Mouse (Mus musculus) heart, embryonic 13.5 days (tissue): ENCODE data around the gene Mid1. TPM values are rescaled to one million over a fixed set of nuclear protein-coding genes. Genes with fewer than 3 reads are reported as not detected.
A peak's percentile ranks its signal among the peaks of the same experiment; 100 is the strongest.

Experiments
- ATAC-seq: fragments of 200-750 bp; cut with Nextera tagmentation; 2 replicates; pipeline ENCODE4 v1.8.0; 2017; ENCODE audit warnings: moderate TSS enrichment; ENCODE audit not compliant: insufficient number of reproducible peaks, low FRiP score, low TSS enrichment; ENCODE audit errors: extremely low read depth
- H3K27ac ChIP-seq: fragments of 300-500 bp; sonication (generic); replicated peaks from 2 replicates; pipeline ENCODE4 v1.5.1; 2015; ENCODE audit warnings: moderate library complexity, mild to moderate bottlenecking, inconsistent platforms
- H3K27me3 ChIP-seq: fragments of 300-500 bp; sonication (generic); replicated peaks from 2 replicates; pipeline ENCODE4 v1.6.1; 2015; ENCODE audit warnings: mild to moderate bottlenecking, inconsistent platforms
- H3K36me3 ChIP-seq: fragments of 300-500 bp; sonication (generic); 2 replicates; pipeline ENCODE4 v1.6.1; 2015; ENCODE audit warnings: mild to moderate bottlenecking, inconsistent platforms
- H3K4me1 ChIP-seq: fragments of 300-500 bp; sonication (generic); 2 replicates; pipeline ENCODE4 v1.6.1; 2015; ENCODE audit warnings: inconsistent platforms
- H3K4me2 ChIP-seq: fragments of 300-500 bp; sonication (generic); 2 replicates; pipeline ENCODE4 v1.6.1; 2015; ENCODE audit warnings: inconsistent platforms, mild to moderate bottlenecking, moderate library complexity
- H3K4me3 ChIP-seq: fragments of 300-500 bp; sonication (generic); 2 replicates; pipeline ENCODE4 v1.5.1; 2015; ENCODE audit warnings: moderate library complexity, mild to moderate bottlenecking, inconsistent platforms
- H3K9ac ChIP-seq: fragments of 300-500 bp; sonication (generic); 2 replicates; pipeline ENCODE4 v1.6.1; 2015; ENCODE audit warnings: inconsistent platforms, mild to moderate bottlenecking, moderate library complexity
- H3K9me3 ChIP-seq: fragments of 300-500 bp; sonication (generic); 2 replicates; pipeline ENCODE4 v1.6.1; 2016; ENCODE audit warnings: inconsistent platforms
- WGBS: fragments of 180-500 bp; shearing (Covaris S2); methylation state at CpG from one replicate; pipeline ENCODE4 v1.1.7; 2015; ENCODE audit warnings: mixed read lengths; 5-methylcytosine and 5-hydroxymethylcytosine counted together
- polyA plus RNA-seq: library from polyadenylated mRNA; unstranded; fragments of >200 nt; fragmentation: Nextera tagmentation; extraction: Ambion mirVana; gene quantifications from 2 replicates; pipeline ENCODE4 v1.2.1, GENCODE M21; 2015

The Mid1 gene
- polyA plus RNA-seq, 1 experiment from 2014 or later = 7.2 TPM

- Histone ChIP-seq H3K27me3 (peaks cover 9% of the 10 kb centered on the region), H3K4me2 (no peak overlapping the region), H3K9ac (no peak overlapping the region), H3K36me3 (no peaks in the 10 kb centered on the region), H3K27ac (no peak overlapping the region), H3K9me3 (no peaks in the 10 kb centered on the region), H3K4me3 (no peak overlapping the region), H3K4me1 (no peaks in the 10 kb centered on the region)
- ATAC-seq = no peak
Observed at GRCm38 (mm10) chrX:169862440-169862839, 177.4 kb downstream of the Mid1 start.

GRCm38 (mm10) chrX:169862848-169863247, 177.8 kb downstream of the Mid1 start:
- Histone ChIP-seq H3K4me1 (no peaks in the 10 kb centered on the region), H3K36me3 (no peaks in the 10 kb centered on the region), H3K9ac (no peak overlapping the region), H3K27me3 (peaks cover 5% of the 10 kb centered on the region), H3K4me3 (no peak overlapping the region), H3K4me2 (no peak overlapping the region), H3K27ac (no peak overlapping the region), H3K9me3 (no peaks in the 10 kb centered on the region)
- 30% methylated on average over 1 of the region's 1 CpGs for WGBS
- ATAC-seq = no peak

GRCm38 (mm10) chrX:169863841-169864240, 178.8 kb downstream of the Mid1 start:
- H3K9ac ChIP-seq = no peak overlapping the region
- H3K4me1 ChIP-seq = no peaks in the 10 kb centered on the region
- H3K4me2 ChIP-seq = no peak overlapping the region
- H3K9me3 ChIP-seq = no peaks in the 10 kb centered on the region
- H3K27me3 ChIP-seq = peaks cover 4% of the 10 kb centered on the region; the same call in 1 of the 2 replicates
- no peaks in the 10 kb centered on the region for H3K36me3 ChIP-seq
- WGBS = 46% methylated on average over 1 of the region's 1 CpGs
- no peak for ATAC-seq
- H3K27ac ChIP-seq = no peak overlapping the region
- H3K4me3 ChIP-seq = no peak overlapping the region

GRCm38 (mm10) chrX:169868223-169868622, 183.2 kb downstream of the Mid1 start:
- ATAC-seq = no peak
- Histone ChIP-seq H3K4me1 (no peaks in the 10 kb centered on the region), H3K36me3 (no peaks in the 10 kb centered on the region), H3K27me3 (peaks cover 17% of the 10 kb centered on the region), H3K9ac (no peak overlapping the region), H3K4me3 (no peak overlapping the region), H3K9me3 (no peaks in the 10 kb centered on the region), H3K27ac (no peak overlapping the region), H3K4me2 (no peak overlapping the region)
- 52% methylated on average over 5 of the region's 5 CpGs for WGBS

- no peak for ATAC-seq
- no peak overlapping the region for H3K4me2 ChIP-seq
- H3K27ac ChIP-seq = no peak overlapping the region
- WGBS = 84% methylated on average over 1 of the region's 1 CpGs
- no peaks in the 10 kb centered on the region for H3K36me3 ChIP-seq
- peaks cover 23% of the 10 kb centered on the region for H3K27me3 ChIP-seq
- no peaks in the 10 kb centered on the region for H3K9me3 ChIP-seq
- no peaks in the 10 kb centered on the region for H3K4me1 ChIP-seq
- H3K9ac ChIP-seq = no peak overlapping the region
- H3K4me3 ChIP-seq = no peak overlapping the region
Observed at GRCm38 (mm10) chrX:169874475-169874874, 189.5 kb downstream of the Mid1 start.

GRCm38 (mm10) chrX:169879481-169880362, 194.7 kb downstream of the Mid1 start:
- Histone ChIP-seq H3K36me3 (no peaks in the 10 kb centered on the region), H3K9ac (peak overlapping the region; percentile 78), H3K4me2 (peak overlapping the region; percentile 74), H3K4me3 (peak overlapping the region; percentile 65), H3K27ac (peak overlapping the region; percentile 80), H3K27me3 (peaks cover 29% of the 10 kb centered on the region), H3K4me1 (peaks cover 8% of the 10 kb centered on the region), H3K9me3 (no peaks in the 10 kb centered on the region)
- ATAC-seq = 0 out of 2 replicates have a peak, but pooled peaks have one; percentile 51
- WGBS = 8% methylated on average over 36 of the region's 36 CpGs

- Histone ChIP-seq H3K27ac (peak overlapping the region; percentile 80), H3K9me3 (no peaks in the 10 kb centered on the region), H3K4me3 (peak overlapping the region; percentile 65), H3K27me3 (peaks cover 29% of the 10 kb centered on the region), H3K4me1 (peaks cover 8% of the 10 kb centered on the region), H3K9ac (peak overlapping the region; percentile 78), H3K4me2 (peak overlapping the region; percentile 74), H3K36me3 (no peaks in the 10 kb centered on the region)
- 10% methylated on average over 13 of the region's 13 CpGs for WGBS
- ATAC-seq = no peak
Observed at GRCm38 (mm10) chrX:169880363-169880711, 195.3 kb downstream of the Mid1 start.

- H3K9ac ChIP-seq = peak overlapping the region; percentile 78
- 20% methylated on average over 10 of the region's 10 CpGs for WGBS
- H3K36me3 ChIP-seq = no peaks in the 10 kb centered on the region
- H3K4me1 ChIP-seq = peaks cover 8% of the 10 kb centered on the region
- H3K9me3 ChIP-seq = no peaks in the 10 kb centered on the region
- H3K4me2 ChIP-seq = peak overlapping the region; percentile 74
- H3K27ac ChIP-seq = peak overlapping the region; percentile 80
- H3K4me3 ChIP-seq = peak overlapping the region; percentile 65
- no peak for ATAC-seq
- H3K27me3 ChIP-seq = peaks cover 29% of the 10 kb centered on the region
Observed at GRCm38 (mm10) chrX:169880826-169881225, 195.8 kb downstream of the Mid1 start.

GRCm38 (mm10) chrX:169881253-169882219, 196.5 kb downstream of the Mid1 start:
- Histone ChIP-seq H3K9ac (peak overlapping the region; percentile 78), H3K4me2 (peak overlapping the region; percentile 74), H3K9me3 (no peaks in the 10 kb centered on the region), H3K27ac (peak overlapping the region; percentile 80), H3K4me3 (peak overlapping the region; percentile 65), H3K36me3 (no peaks in the 10 kb centered on the region), H3K4me1 (peaks cover 8% of the 10 kb centered on the region), H3K27me3 (peaks cover 29% of the 10 kb centered on the region)
- WGBS = 47% methylated on average over 10 of the region's 10 CpGs
- ATAC-seq = no peak

- Histone ChIP-seq H3K36me3 (no peaks in the 10 kb centered on the region), H3K4me3 (no peak overlapping the region), H3K9me3 (no peaks in the 10 kb centered on the region), H3K27ac (no peak overlapping the region), H3K9ac (no peak overlapping the region), H3K27me3 (peaks cover 29% of the 10 kb centered on the region), H3K4me2 (no peak overlapping the region), H3K4me1 (peaks cover 8% of the 10 kb centered on the region)
- ATAC-seq = no peak
- WGBS = 79% methylated on average over 1 of the region's 1 CpGs
Observed at GRCm38 (mm10) chrX:169882220-169882609, 197.2 kb downstream of the Mid1 start.

- Histone ChIP-seq H3K27me3 (peaks cover 29% of the 10 kb centered on the region), H3K9me3 (no peaks in the 10 kb centered on the region), H3K4me3 (no peak overlapping the region), H3K4me2 (no peak overlapping the region), H3K27ac (no peak overlapping the region), H3K36me3 (no peaks in the 10 kb centered on the region), H3K9ac (no peak overlapping the region), H3K4me1 (peaks cover 8% of the 10 kb centered on the region)
- 55% methylated on average over 8 of the region's 8 CpGs for WGBS
- no peak for ATAC-seq
Observed at GRCm38 (mm10) chrX:169883536-169884272, 198.7 kb downstream of the Mid1 start.
